Mouse (Mus musculus) heart, adult 9 months (tissue): ENCODE measurements around the gene Ralgps1.

Source experiments
- DNase-seq, 2 experiments: peaks; one replicate each; pipeline ENCODE4 v3.0.0; 2022; ENCODE audit warnings: low spot score in 2 of 2

Ralgps1 gene

GRCm38 (mm10) chr2:33244880-33245279 lies 126.4 kb downstream of the Ralgps1 start:
- no peak for DNase-seq

- DNase-seq: no peak
Measured at GRCm38 (mm10) chr2:33237581-33237980, 133.7 kb downstream of the Ralgps1 start.

- DNase-seq: no peak
Measured at GRCm38 (mm10) chr2:33234848-33235247, 136.4 kb downstream of the Ralgps1 start.

GRCm38 (mm10) chr2:33233856-33234255 lies 137.4 kb downstream of the Ralgps1 start:
- no peak for DNase-seq

- DNase-seq: no peak
Measured at GRCm38 (mm10) chr2:33232782-33233570, 138.3 kb downstream of the Ralgps1 start.

GRCm38 (mm10) chr2:33231788-33232187 lies 139.5 kb downstream of the Ralgps1 start:
- no peak for DNase-seq

GRCm38 (mm10) chr2:33230701-33231100 lies 140.6 kb downstream of the Ralgps1 start:
- DNase-seq: no peak

- DNase-seq: peak in 1 of 2 experiments; percentile 61
Measured at GRCm38 (mm10) chr2:33228551-33228950, 142.7 kb downstream of the Ralgps1 start.

- no peak for DNase-seq
Measured at GRCm38 (mm10) chr2:33228077-33228476, 143.2 kb downstream of the Ralgps1 start.

GRCm38 (mm10) chr2:33225921-33226320 lies 145.4 kb downstream of the Ralgps1 start:
- DNase-seq: no peak

GRCm38 (mm10) chr2:33223656-33224358 lies 147.5 kb downstream of the Ralgps1 start:
- no peak for DNase-seq

GRCm38 (mm10) chr2:33222480-33222879 lies 148.8 kb downstream of the Ralgps1 start:
- DNase-seq: no peak

GRCm38 (mm10) chr2:33221339-33221900 lies 149.9 kb downstream of the Ralgps1 start:
- no peak for DNase-seq

GRCm38 (mm10) chr2:33220674-33221338 lies 150.5 kb downstream of the Ralgps1 start:
- DNase-seq: no peak

- no peak for DNase-seq
Measured at GRCm38 (mm10) chr2:33220246-33220645, 151.0 kb downstream of the Ralgps1 start.

GRCm38 (mm10) chr2:33219637-33220036 lies 151.6 kb downstream of the Ralgps1 start:
- DNase-seq: no peak

- DNase-seq: peak in 1 of 2 experiments; percentile 45
Measured at GRCm38 (mm10) chr2:33218903-33219625, 152.2 kb downstream of the Ralgps1 start.

- no peak for DNase-seq
Measured at GRCm38 (mm10) chr2:33217425-33217794, 153.9 kb downstream of the Ralgps1 start.

GRCm38 (mm10) chr2:33216645-33217424 lies 154.5 kb downstream of the Ralgps1 start:
- peak; percentile 63 to 65 for DNase-seq

- peak; percentile 95 for DNase-seq
Measured at GRCm38 (mm10) chr2:33215700-33216509, 155.4 kb downstream of the Ralgps1 start, which contains the start of gene Angptl2. TSS of gene Angptl2 (plus strand) at chr2:33216069.
